In genomic region chr10:82826516-82826915, GRCm38 (mm10) we compare ENCODE assay signal across 15 mouse cellular contexts. TPM values are rescaled to one million over a fixed set of nuclear protein-coding genes. Genes with fewer than 3 reads are reported as not detected.
A peak's percentile ranks its signal among the peaks of the same experiment; 100 is the strongest.
DNase-seq lines count a peak whose midpoint lies in the region; ATAC-seq lines count a peak whose summit lies in the region.
"Had no signal": no experiment of that assay in that cellular context is flagged by ENCODE, and none has a peak within 500 bp of the region (broad histone marks: within the 10 kb centered on the region; RNA-seq: fewer than 3 reads in every experiment).

No protein-coding gene starts in this region.

- no peaks in the 10 kb centered on the region for H3K27me3 ChIP-seq in hindbrain, embryonic 16.5 days (replicated peaks; ENCODE audit: control insufficient read depth, insufficient read depth, low read length)

- no peak overlapping the region for H3K9ac ChIP-seq in hindbrain, embryonic 16.5 days (ENCODE audit: low read depth, low read length)
- H3K9ac ChIP-seq: liver, postnatal 0 days had no signal

- H3K4me1 ChIP-seq in hindbrain, embryonic 16.5 days (ENCODE audit: control insufficient read depth, insufficient read depth, low read depth, low read length) = no peaks in the 10 kb centered on the region

- H3K4me3 ChIP-seq in hindbrain, embryonic 16.5 days (ENCODE audit: low read length) = no peak overlapping the region

- DNase-seq in cerebellum, postnatal 14 days = peak; percentile 21 to 24
- no peak for DNase-seq in cerebellum, adult 11 months
- DNase-seq in layer of hippocampus, adult 9-11 months = peak; percentile 53
- no peak for DNase-seq in layer of hippocampus, adult 9-10 months (ENCODE audit: low spot score)
- DNase-seq in brain, adult 2 months (ENCODE audit: low read depth, low spot score) = peak; percentile 76
- no peak for DNase-seq in MN1 (ENCODE audit: low spot score)
- DNase-seq in heart, adult 11 months = no peak
- DNase-seq: cerebellum, adult 9-10 months; gastrocnemius, postnatal 25 days; heart, postnatal 4 days; kidney, adult 9 months; liver, postnatal 0 days had no signal

- peak; percentile 60; the same call in 1 of the 2 replicates for ATAC-seq in hindbrain, embryonic 16.5 days
- ATAC-seq: liver, postnatal 0 days had no signal

- H3K9me3 ChIP-seq in hindbrain, embryonic 16.5 days (ENCODE audit: control insufficient read depth, low read length) = no peaks in the 10 kb centered on the region

- WGBS in hindbrain, embryonic 16.5 days = 43% methylated on average over 6 of the region's 6 CpGs

- H3K4me2 ChIP-seq in hindbrain, embryonic 16.5 days (ENCODE audit: low read length) = no peak overlapping the region
- H3K4me2 ChIP-seq: heart, embryonic 11.5 days had no signal

- H3K36me3 ChIP-seq in hindbrain, embryonic 16.5 days (ENCODE audit: control insufficient read depth, insufficient read depth, low read length) = no peaks in the 10 kb centered on the region

- H3K27ac ChIP-seq in hindbrain, embryonic 16.5 days (ENCODE audit: low read depth, low read length) = no peak overlapping the region
- H3K27ac ChIP-seq: macrophage had no signal

RNA-seq across cellular contexts. Expression of gene Txnrd1, which starts 7.2 kb away (rescaled TPM):
- 87.1 and 104 TPM in 2 replicates for polyA plus RNA-seq in hindbrain, embryonic 16.5 days (2015; fragmentation: Nextera tagmentation; extraction: Ambion mirVana)

RNA-seq across cellular contexts. Expression of gene Eid3, which starts 39.9 kb away (rescaled TPM):
- polyA plus RNA-seq in hindbrain, embryonic 16.5 days (2015; fragmentation: Nextera tagmentation; extraction: Ambion mirVana) = 0.35 TPM in 2 replicates
- polyA plus RNA-seq: liver, postnatal 0 days had no signal

Comparison
In these comparisons a context has a peak if more than half of its experiments do, and no peak if none do; other contexts are left out.
1. DNase-seq: peak in cerebellum, postnatal 14 days (2 of 2), layer of hippocampus, adult 9-11 months (single experiment) and brain, adult 2 months (single experiment); none in cerebellum, adult 11 months (single experiment), layer of hippocampus, adult 9-10 months (single experiment), MN1 (single experiment) and heart, adult 11 months (single experiment).